Mouse (Mus musculus) frontal cortex, postnatal 25 days (tissue): ENCODE data around the gene Cspg4.
"Not testable (repeated sequence)": the region's sequence is repeated elsewhere in the genome, so short reads cannot be mapped to it uniquely, and the experiment has no call there.

Experiments
- DNase-seq, 2 experiments: peaks; one replicate each; pipeline ENCODE4 v3.0.0; 2022; ENCODE audit warnings: low spot score in 2 of 2

Cspg4 gene

GRCm38 (mm10) chr9:56926387-56926786 lies 61.6 kb downstream of the Cspg4 start:
- no peak for DNase-seq

DNA sequence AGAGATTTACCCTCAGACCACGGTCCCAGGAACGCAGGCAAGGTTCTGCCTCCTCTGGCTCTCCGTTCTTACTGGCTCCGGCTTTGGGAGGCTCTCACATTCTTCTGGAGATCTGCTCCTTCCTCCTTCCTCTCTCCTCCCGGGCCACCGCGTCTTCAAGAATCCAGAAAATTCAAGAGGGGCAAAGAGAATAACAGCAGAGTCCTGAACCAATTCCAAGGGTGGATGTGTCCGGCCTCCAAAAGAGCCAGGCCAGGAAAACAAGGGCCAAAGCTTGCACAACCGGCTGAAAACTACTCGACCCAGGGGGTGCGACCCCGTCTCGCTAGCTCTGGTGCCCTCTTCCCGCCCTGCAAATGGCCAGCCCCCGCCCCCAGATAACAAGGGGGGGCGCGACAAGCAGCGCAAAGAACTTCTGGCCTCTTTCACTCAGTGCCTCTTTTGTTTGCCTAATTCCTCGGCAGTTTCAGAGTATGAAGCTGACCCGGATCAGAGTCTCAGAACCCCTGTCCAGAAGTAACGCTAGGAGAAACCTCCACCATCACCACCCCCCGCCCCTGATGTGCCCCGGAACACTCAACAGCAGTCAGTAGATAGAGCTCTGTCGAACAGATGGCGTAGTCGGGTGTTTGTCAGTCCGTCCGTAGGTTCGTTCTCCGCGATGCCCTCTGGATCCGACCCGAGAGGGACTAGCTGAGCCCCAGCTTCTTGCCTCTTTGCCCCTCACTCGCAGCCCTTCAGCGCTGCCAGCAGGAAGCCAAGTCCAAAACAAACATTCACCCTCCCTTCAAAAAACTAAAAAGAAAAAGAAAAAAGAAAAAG lies 62.6 kb downstream of the Cspg4 start:
- DNase-seq, result no peak

- peak; percentile 68 to 84 for DNase-seq
Measured at GRCm38 (mm10) chr9:56928041-56928811, 63.4 kb downstream of the Cspg4 start, which contains the start of gene Snx33. Snx33 (minus strand) TSS chr9:56928371.

GRCm38 (mm10) chr9:56929496-56929895 lies 64.7 kb downstream of the Cspg4 start:
- no peak for DNase-seq

GRCm38 (mm10) chr9:56930556-56930955 lies 65.7 kb downstream of the Cspg4 start:
- DNase-seq, result no peak

- no peak for DNase-seq
Measured at GRCm38 (mm10) chr9:56936861-56937222, 72.0 kb downstream of the Cspg4 start.

GRCm38 (mm10) chr9:56937223-56938160 lies 72.7 kb downstream of the Cspg4 start, which contains the start of gene Imp3:
Imp3 (plus strand) TSS chr9:56937475.
- peak; percentile 74 to 78 for DNase-seq

- no peak for DNase-seq
Measured at GRCm38 (mm10) chr9:56938374-56938773, 73.5 kb downstream of the Cspg4 start.

DNA sequence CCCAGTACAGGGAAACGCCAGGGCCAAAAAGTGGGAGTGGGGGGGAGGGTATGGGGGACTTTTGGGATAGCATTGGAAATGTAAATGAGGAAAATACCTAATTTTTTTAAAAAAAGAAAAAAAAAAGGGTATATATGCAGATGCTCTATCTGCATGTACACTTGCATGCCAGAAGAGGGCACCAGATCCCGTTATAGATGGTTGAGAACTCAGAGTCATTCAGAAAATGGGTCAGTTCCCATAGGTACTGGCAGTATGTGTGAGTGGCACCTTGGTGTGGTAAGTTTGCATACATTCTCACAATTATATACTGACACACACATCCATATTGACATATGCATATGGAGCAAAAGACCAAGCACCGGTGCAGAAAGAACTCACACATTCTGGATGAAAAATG lies 82.6 kb downstream of the Cspg4 start:
- DNase-seq, result not testable (repeated sequence)

GRCm38 (mm10) chr9:56948699-56949098 lies 83.9 kb downstream of the Cspg4 start:
- not testable (repeated sequence) for DNase-seq
